In the genomic region with DNA sequence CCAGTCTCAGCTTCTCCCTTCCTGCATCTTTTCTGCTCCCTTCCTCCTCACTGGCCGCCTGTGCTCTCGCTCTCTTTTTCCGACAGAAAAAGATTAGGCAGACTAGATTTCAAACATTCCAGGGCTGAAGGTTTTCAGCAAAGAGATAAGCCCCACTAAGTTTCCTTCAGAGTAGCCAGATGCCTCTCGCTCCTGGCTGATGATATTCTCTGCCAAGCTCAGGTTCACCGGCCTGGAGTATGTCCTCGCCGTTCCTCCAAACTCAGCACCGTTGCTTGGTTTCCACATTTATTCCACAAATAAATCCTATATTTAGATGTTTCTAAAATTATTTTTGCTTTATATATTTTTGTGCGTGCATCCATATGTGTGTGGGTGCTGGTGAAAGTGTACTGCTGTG, we compare ENCODE assay signal across 16 mouse cellular contexts. TPM values are rescaled to one million over a fixed set of nuclear protein-coding genes. Genes with fewer than 3 reads are reported as not detected.
DNase-seq lines count a peak whose midpoint lies in the region; ATAC-seq and TF ChIP-seq lines count a peak whose summit lies in the region.
"Had no signal": no experiment of that assay in that cellular context is flagged by ENCODE, and none has a peak within 500 bp of the region (broad histone marks: within the 10 kb centered on the region; RNA-seq: fewer than 3 reads in every experiment).

No protein-coding gene starts in this region.

- ATAC-seq in kidney, postnatal 0 days (replicated peaks; ENCODE audit: low FRiP score, low read depth): no peak
- ATAC-seq in limb, embryonic 15.5 days (ENCODE audit: insufficient number of reproducible peaks, low FRiP score, low TSS enrichment, low read depth): no peak

- intact Hi-C loops in heart, adult 2 months (cut with DNase I): loop anchor here (2.0 kb wide), 1 partner anchor 55 kb away; a partner anchor contains a TSS
- intact Hi-C loops in heart, postnatal 25 days (cut with DNase I): no loop called here

- peaks cover 10% of the 10 kb centered on the region for H3K4me1 ChIP-seq in heart, adult 2 months (ENCODE audit: control insufficient read depth, insufficient read depth, low read length)
- H3K4me1 ChIP-seq in kidney, postnatal 0 days (replicated peaks; ENCODE audit: insufficient read depth, low read length): peaks cover 8% of the 10 kb centered on the region; the same call in 1 of the 2 replicates
- peaks cover 29% of the 10 kb centered on the region for H3K4me1 ChIP-seq in embryonic fibroblast, embryonic 13.5 days (ENCODE audit: control insufficient read depth, insufficient read depth, low read length)
- peaks cover 24% of the 10 kb centered on the region for H3K4me1 ChIP-seq in limb, embryonic 15.5 days
- H3K4me1 ChIP-seq: liver, embryonic 13.5 days had no signal

- H3K4me2 ChIP-seq in kidney, postnatal 0 days (ENCODE audit: low read length): no peak overlapping the region; the same call in 1 of the 2 replicates
- no peak overlapping the region for H3K4me2 ChIP-seq in limb, embryonic 15.5 days
- H3K4me2 ChIP-seq: liver, embryonic 13.5 days; midbrain, embryonic 12.5 days had no signal

- H3K9ac ChIP-seq in heart, adult 2 months (ENCODE audit: low read depth, low read length): no peak overlapping the region
- H3K9ac ChIP-seq in kidney, postnatal 0 days (ENCODE audit: low read depth, low read length): no peak overlapping the region
- H3K9ac ChIP-seq in limb, embryonic 15.5 days: no peak overlapping the region
- H3K9ac ChIP-seq: forebrain, embryonic 13.5 days; hindbrain, embryonic 12.5 days; liver, embryonic 13.5 days; midbrain, embryonic 12.5 days had no signal

- no peak for TF ChIP-seq POLR2A in heart, adult 2 months (IDR thresholded peaks at IDR 0.05; ENCODE audit: insufficient read depth, low read depth, low read length)
- TF ChIP-seq POLR2A in embryonic fibroblast, embryonic 13.5 days (IDR thresholded peaks at IDR 0.05; ENCODE audit: low read depth, low read length): peak; percentile 32; the same call in 1 of the 2 replicates

- no peak overlapping the region for H3K4me3 ChIP-seq in heart, adult 2 months
- H3K4me3 ChIP-seq in kidney, postnatal 0 days (replicated peaks; ENCODE audit: low read depth, low read length): no peak overlapping the region
- H3K4me3 ChIP-seq in embryonic fibroblast, embryonic 13.5 days (ENCODE audit: insufficient read depth, low read length): no peak overlapping the region
- H3K4me3 ChIP-seq in limb, embryonic 15.5 days: no peak overlapping the region
- H3K4me3 ChIP-seq: forebrain, embryonic 13.5 days; hindbrain, embryonic 12.5 days; liver, embryonic 13.5 days; midbrain, embryonic 12.5 days had no signal

- no peaks in the 10 kb centered on the region for H3K79me2 ChIP-seq in heart, adult 2 months (replicated peaks; ENCODE audit: control insufficient read depth, insufficient read depth, low read length)

- no peaks in the 10 kb centered on the region for H3K9me3 ChIP-seq in kidney, postnatal 0 days (replicated peaks; ENCODE audit: low read length)
- no peaks in the 10 kb centered on the region for H3K9me3 ChIP-seq in limb, embryonic 15.5 days
- H3K9me3 ChIP-seq: forebrain, embryonic 13.5 days; hindbrain, embryonic 12.5 days; liver, embryonic 13.5 days; midbrain, embryonic 12.5 days had no signal

- H3K36me3 ChIP-seq in heart, adult 2 months (ENCODE audit: control insufficient read depth, insufficient read depth, low read length): no peaks in the 10 kb centered on the region; the same call in 1 of the 2 replicates
- H3K36me3 ChIP-seq in kidney, postnatal 0 days (ENCODE audit: insufficient read depth, low read length): no peaks in the 10 kb centered on the region
- no peaks in the 10 kb centered on the region for H3K36me3 ChIP-seq in limb, embryonic 15.5 days
- H3K36me3 ChIP-seq: hindbrain, embryonic 12.5 days; liver, embryonic 13.5 days; midbrain, embryonic 12.5 days had no signal

- 34% methylated on average over 9 of the region's 9 CpGs for WGBS in heart, adult 2 months
- 61% methylated on average over 9 of the region's 9 CpGs for WGBS in kidney, postnatal 0 days
- 54% methylated on average over 9 of the region's 9 CpGs for WGBS in limb, embryonic 15.5 days

- DNase-seq in heart, adult 2 months: no peak
- no peak for DNase-seq in heart, postnatal 25 days (ENCODE audit: low spot score)
- DNase-seq in kidney, postnatal 0 days (ENCODE audit: low spot score): peak; percentile 45
- no peak for DNase-seq in kidney, adult 9 months
- DNase-seq in ovary, postnatal 10 days (ENCODE audit: low spot score): no peak
- DNase-seq: B cell, adult 2 months; cerebellum, adult 18-20 months; liver, embryonic 13.5 days; lung, postnatal 36 days; right cerebral cortex, postnatal 4 days; thymus, postnatal 25 days had no signal

- TF ChIP-seq EP300 in heart, adult 2 months (IDR thresholded peaks at IDR 0.05; ENCODE audit: insufficient read depth, low read depth, low read length): no peak

- no peaks in the 10 kb centered on the region for H3K27me3 ChIP-seq in heart, adult 2 months (ENCODE audit: control insufficient read depth, insufficient read depth, low read length)
- H3K27me3 ChIP-seq in kidney, postnatal 0 days (ENCODE audit: insufficient read depth, low read length): no peaks in the 10 kb centered on the region
- H3K27me3 ChIP-seq in limb, embryonic 15.5 days: no peaks in the 10 kb centered on the region
- H3K27me3 ChIP-seq: forebrain, embryonic 13.5 days; hindbrain, embryonic 12.5 days; liver, embryonic 13.5 days had no signal

- no peak for TF ChIP-seq CTCF in heart, adult 2 months (IDR thresholded peaks at IDR 0.05)
- TF ChIP-seq CTCF in kidney, postnatal 0 days (IDR thresholded peaks at IDR 0.05; ENCODE audit: low read depth): no peak
- TF ChIP-seq CTCF in embryonic fibroblast, embryonic 13.5 days (IDR thresholded peaks at IDR 0.05; ENCODE audit: borderline replicate concordance, insufficient read depth, low read length): no peak

- H3K27ac ChIP-seq in heart, adult 2 months: peak overlapping the region; percentile 61
- H3K27ac ChIP-seq in kidney, postnatal 0 days: peak overlapping the region; percentile 80
- peak overlapping the region; percentile 99 for H3K27ac ChIP-seq in embryonic fibroblast, embryonic 13.5 days (ENCODE audit: insufficient read depth, low read length)
- peak overlapping the region; percentile 83 for H3K27ac ChIP-seq in limb, embryonic 15.5 days
- H3K27ac ChIP-seq: liver, embryonic 13.5 days; midbrain, embryonic 12.5 days had no signal

RNA-seq across cellular contexts. Expression of a gene that starts 54.3 kb away (rescaled TPM):
- total RNA-seq in heart, adult 2 months (2021): 10 to 100 TPM; 49.9 to 72.1 TPM
- 39.7 and 45.0 TPM in 2 replicates for polyA plus RNA-seq in heart, adult 2 months (2012; rRNA removed)
- total RNA-seq in heart, postnatal 25 days (2021): 10 to 100 TPM; 46.8 to 75.2 TPM
- 74.8 and 86.4 TPM in 2 replicates for polyA plus RNA-seq in kidney, postnatal 0 days (2015; fragmentation: Nextera tagmentation; extraction: Ambion mirVana)
- polyA plus RNA-seq in embryonic fibroblast, embryonic 13.5 days (2011; ENCODE audit: insufficient read length, low read depth, missing spikeins): 464 and 759 TPM in 2 replicates
- 92.0 and 104 TPM in 2 replicates for polyA plus RNA-seq in limb, embryonic 15.5 days (2015; fragmentation: Nextera tagmentation; extraction: Ambion mirVana)

RNA-seq across cellular contexts. Expression of a gene that starts 54.4 kb away (rescaled TPM):
- total RNA-seq in heart, adult 2 months (2021): 1 to 10 TPM; 5.4 to 5.9 TPM
- 4.5 and 15.8 TPM in 2 replicates for polyA plus RNA-seq in heart, adult 2 months (2012; rRNA removed)
- 1 to 10 TPM; 8.6 to 9.6 TPM for total RNA-seq in heart, postnatal 25 days (2021)
- 108 and 119 TPM in 2 replicates for polyA plus RNA-seq in kidney, postnatal 0 days (2015; fragmentation: Nextera tagmentation; extraction: Ambion mirVana)
- polyA plus RNA-seq in embryonic fibroblast, embryonic 13.5 days (2011; ENCODE audit: insufficient read length, low read depth, missing spikeins): 145 and 197 TPM in 2 replicates
- 48.5 and 50.3 TPM in 2 replicates for polyA plus RNA-seq in limb, embryonic 15.5 days (2015; fragmentation: Nextera tagmentation; extraction: Ambion mirVana)
